Mouse (Mus musculus): ENCODE data around the gene Gm8994.

GRCm38 (mm10) chr6:136296251-136296650, 31.1 kb upstream of the Gm8994 start:
- TF ChIP-seq CTCF (IDR thresholded peaks at IDR 0.05; ENCODE audit: low read depth, low read length) (no peak), POLR2A (IDR thresholded peaks at IDR 0.05; ENCODE audit: extremely low read depth, insufficient read depth, low read length) (no peak)
